Mouse (Mus musculus) heart, adult 8-10 months (tissue): ENCODE measurements around the gene Ccdc125. TPM values are rescaled to one million over a fixed set of nuclear protein-coding genes. Genes with fewer than 3 reads are reported as not detected.
"Not testable (repeated sequence)": the region's sequence is repeated elsewhere in the genome, so short reads cannot be mapped to it uniquely, and the experiment has no call there.

ENCODE experiments used
- DNase-seq: peaks from one replicate; pipeline ENCODE4 v3.0.0; 2022; ENCODE audit warnings: low spot score
- total RNA-seq, 4 experiments: library from RNA; stranded (reverse); gene quantifications; 2 replicates each; pipeline ENCODE4 v1.2.4; 2022

The Ccdc125 gene
- total RNA-seq, 4 experiments from 2014 or later = 0.33 to 0.60 (median 0.44) TPM

GRCm38 (mm10) chr13:100715467-100715866 lies 46.0 kb downstream of the Ccdc125 start:
- DNase-seq = no peak

GRCm38 (mm10) chr13:100721656-100722055 lies 52.1 kb downstream of the Ccdc125 start:
- no peak for DNase-seq

GRCm38 (mm10) chr13:100724051-100724754 lies 54.7 kb downstream of the Ccdc125 start:
- no peak for DNase-seq

GRCm38 (mm10) chr13:100725194-100725593 lies 55.7 kb downstream of the Ccdc125 start:
- DNase-seq = no peak

DNA sequence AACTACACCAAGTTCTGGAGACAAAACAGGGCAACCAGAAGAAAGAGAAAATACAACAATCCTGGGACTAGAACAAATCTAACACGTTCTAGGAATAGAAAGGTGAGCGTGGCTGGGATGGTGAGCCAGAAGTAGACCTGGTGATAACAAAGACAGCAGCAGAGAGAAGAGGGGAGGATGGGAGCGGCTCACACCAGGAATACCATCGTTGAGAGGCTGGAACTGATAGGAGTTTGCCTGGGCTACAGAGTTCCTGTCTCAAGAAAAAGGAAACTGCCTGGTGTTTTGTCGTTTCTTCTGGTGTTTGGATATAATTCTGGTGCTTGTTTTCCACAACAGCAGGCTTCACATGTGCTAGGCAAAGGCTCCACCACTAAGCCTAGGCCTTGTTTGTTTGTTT lies 58.6 kb downstream of the Ccdc125 start:
- DNase-seq = no peak

DNA sequence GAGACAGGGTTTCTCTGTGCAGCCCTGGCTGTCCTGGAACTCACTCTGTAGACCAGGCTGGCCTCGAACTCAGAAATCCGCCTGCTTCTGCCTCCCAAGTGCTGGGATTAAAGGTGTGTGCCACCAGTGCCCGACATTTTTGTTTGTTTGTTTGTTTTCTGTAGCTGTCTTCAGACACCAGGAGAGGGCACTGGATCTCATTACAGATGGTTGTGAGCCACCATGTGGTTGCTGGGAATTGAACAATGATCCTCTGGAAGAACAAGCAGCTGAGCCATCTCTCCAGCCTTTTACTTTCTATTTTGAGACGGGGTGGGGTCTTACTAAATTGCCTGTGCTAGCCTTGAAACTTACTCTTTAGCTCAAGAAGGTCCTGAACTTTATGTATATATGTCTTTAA lies 59.0 kb downstream of the Ccdc125 start:
- not testable (repeated sequence) for DNase-seq

DNA sequence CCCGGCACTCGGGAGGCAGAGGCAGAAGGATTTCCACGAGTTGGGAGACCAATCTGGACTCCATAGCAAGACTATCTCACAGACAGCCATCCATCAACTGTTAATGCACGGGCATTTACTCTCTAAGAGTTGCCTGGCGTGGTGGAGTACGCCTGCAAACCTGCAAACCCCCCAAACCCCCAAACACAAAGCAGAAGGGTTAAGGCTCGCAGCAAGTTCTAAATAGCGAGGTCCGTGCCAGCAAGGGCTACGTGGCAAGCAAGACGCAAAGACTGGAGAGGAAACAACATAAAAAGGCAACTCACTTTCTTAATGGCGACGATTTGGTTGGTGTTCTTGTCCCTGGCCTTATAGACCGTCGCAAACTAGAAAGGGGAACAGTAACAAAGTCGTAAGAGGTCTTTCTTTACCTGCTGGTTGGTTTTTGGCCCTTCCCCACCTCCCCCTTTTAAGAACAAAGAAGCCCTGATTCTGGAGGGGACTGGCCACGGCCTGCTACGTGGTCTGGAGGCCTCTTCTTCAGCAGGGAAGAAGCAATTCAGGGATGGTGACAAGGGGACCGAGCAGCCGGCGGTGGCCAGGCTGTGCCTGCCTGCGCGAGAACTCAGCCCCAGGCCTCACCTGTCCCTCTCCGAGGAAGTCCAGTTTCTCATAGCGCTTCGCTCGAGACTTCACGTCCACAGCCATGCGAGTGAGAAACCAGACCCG lies 60.8 kb downstream of the Ccdc125 start:
- DNase-seq = no peak

DNA sequence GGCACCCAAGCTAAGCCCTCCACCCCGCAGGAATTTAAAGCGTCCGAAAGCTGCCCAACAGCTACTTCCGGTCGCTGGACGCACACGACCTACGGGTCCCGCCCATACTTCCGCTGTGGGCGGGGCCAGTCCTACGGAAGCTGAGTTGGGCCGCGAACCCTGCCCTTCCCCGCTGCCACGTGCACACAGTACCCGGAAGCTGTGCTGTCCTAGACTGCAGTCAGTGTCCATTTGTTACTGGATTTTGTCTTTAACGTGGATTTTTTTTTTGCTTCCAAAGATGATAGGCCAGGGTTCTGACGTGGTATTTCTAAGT lies 61.3 kb downstream of the Ccdc125 start, which contains the start of gene Cdk7:
Gene Cdk7 (minus strand): TSS at position 79 of the 316 bp plus-strand sequence.
- peak; percentile 90 for DNase-seq

- not testable (repeated sequence) for DNase-seq
Observed at GRCm38 (mm10) chr13:100731462-100732046, 62.0 kb downstream of the Ccdc125 start.

DNA sequence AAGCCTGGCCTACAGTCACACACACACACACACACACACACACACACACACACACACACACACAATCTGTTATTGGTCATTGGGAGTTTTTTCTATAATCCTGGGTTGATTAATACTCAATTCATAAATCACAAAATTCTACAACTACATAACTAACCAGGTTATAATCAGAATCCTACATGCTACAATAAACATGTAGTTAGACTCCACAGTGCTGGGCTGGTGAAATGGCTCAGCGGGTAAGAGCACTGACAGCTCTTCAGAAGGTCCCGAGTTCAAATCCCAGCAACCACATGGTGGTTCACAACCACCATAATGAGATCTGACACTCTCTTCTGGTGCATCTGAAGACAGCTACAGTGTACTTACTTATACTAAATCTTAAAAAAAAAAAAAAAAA lies 63.2 kb downstream of the Ccdc125 start:
- no peak for DNase-seq

- DNase-seq = no peak
Observed at GRCm38 (mm10) chr13:100742831-100743230, 73.3 kb downstream of the Ccdc125 start.

DNA sequence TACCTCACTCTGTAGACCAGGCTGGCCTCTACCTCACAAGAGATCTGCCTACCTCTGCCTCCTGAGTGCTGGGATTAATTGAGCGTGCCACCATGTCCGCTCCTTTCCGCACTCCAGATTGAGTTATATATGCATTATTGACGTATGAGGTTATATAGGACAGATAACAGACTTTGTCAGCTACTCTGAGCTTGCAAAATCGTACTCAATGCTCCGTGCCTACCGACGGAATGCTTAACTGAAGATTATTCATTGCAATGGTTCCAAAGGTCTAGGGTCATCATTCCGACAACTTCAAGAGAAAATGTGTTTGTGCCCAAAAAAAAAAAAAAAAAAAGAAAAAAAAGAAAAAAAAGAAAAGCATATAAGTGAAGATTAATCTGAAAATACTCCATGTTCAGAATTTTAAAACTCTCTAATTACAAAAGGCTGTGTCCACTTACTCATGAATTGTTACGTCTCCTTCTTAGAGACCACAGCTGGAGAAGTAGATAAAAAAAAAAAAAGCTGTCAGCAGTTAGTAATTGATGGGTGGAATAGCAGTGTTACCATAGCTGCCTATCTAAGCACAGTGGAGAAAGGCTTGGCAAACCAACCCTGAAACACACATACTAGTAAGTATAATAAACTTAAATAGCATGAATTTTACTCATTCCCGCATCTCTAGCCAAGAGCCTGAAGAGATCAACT lies 74.0 kb downstream of the Ccdc125 start:
- DNase-seq = no peak

- DNase-seq = peak; percentile 97
Observed at GRCm38 (mm10) chr13:100744036-100744744, 74.7 kb downstream of the Ccdc125 start, which contains the start of gene Mrps36. Gene Mrps36 (minus strand): TSS chr13:100744659.

DNA sequence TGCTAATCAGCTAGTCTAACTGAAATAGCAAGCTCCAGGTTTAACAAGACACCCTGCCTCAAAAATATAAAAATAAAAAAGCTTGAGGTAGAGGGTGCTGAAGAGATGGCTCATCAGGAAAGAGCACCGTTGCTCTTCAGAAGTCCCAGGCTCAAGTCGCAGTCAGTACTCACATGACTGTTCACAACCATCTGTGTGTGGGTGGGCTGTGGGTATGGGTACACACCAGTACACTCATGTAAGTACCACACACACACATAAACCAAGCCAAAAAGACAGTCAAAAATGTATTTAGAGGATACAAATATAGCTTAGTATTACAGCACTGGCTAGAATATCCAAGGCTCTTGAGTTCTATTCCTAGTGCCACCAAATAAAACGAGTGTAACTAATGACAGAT lies 76.6 kb downstream of the Ccdc125 start:
- no peak for DNase-seq

Other genes starting within 250 kb of the Ccdc125 start
- gene Naip1, start 216.8 kb upstream of the Ccdc125 start, total RNA-seq = under 1 TPM in 1 of 4 experiments, not detected in 3; 0.46 TPM
- 10 to 100 TPM; 16.3 to 29.0 (median 21.0) TPM for gene Gtf2h2, start 177.1 kb upstream of the Ccdc125 start, total RNA-seq
- 1 to 10 TPM in 1 of 4 experiments, under 1 TPM in 3; 0.24 to 1.1 (median 0.66) TPM for gene Ocln, start 117.0 kb upstream of the Ccdc125 start, total RNA-seq
- gene Marveld2, start 52.7 kb upstream of the Ccdc125 start, total RNA-seq = under 1 TPM; 0.37 to 0.90 (median 0.63) TPM
- 10 to 100 TPM; 57.2 to 64.6 (median 60.3) TPM for gene Ak6, start 18.7 kb upstream of the Ccdc125 start, total RNA-seq
- 10 to 100 TPM; 13.4 to 16.6 (median 15.6) TPM for gene Rad17, start 18.7 kb upstream of the Ccdc125 start, total RNA-seq
- gene Taf9, start 18.1 kb upstream of the Ccdc125 start, total RNA-seq = 10 to 100 TPM in 3 of 4 experiments, 1 to 10 TPM in 1; 9.1 to 14.5 (median 12.1) TPM
- gene Cdk7, start 61.2 kb downstream of the Ccdc125 start, total RNA-seq = 10 to 100 TPM; 17.1 to 24.8 (median 19.6) TPM
- gene Mrps36, start 74.9 kb downstream of the Ccdc125 start, total RNA-seq = 100 to 1,000 TPM; 179 to 227 (median 201) TPM
- under 1 TPM in 2 of 4 experiments, not detected in 2; 0.25 to 0.28 TPM for gene Cenph, start 106.2 kb downstream of the Ccdc125 start, total RNA-seq
- under 1 TPM in 3 of 4 experiments, not detected in 1; 0.19 to 0.63 (median 0.28) TPM for gene Ccnb1, start 116.9 kb downstream of the Ccdc125 start, total RNA-seq
- 10 to 100 TPM; 16.2 to 20.6 (median 19.2) TPM for gene Slc30a5, start 163.7 kb downstream of the Ccdc125 start, total RNA-seq